Mouse (Mus musculus): Measurements from ENCODE around the gene Sctr. TPM values are rescaled to one million over a fixed set of nuclear protein-coding genes. Genes with fewer than 3 reads are reported as not detected.
"Not testable (repeated sequence)": the region's sequence is repeated elsewhere in the genome, so short reads cannot be mapped to it uniquely, and the experiment has no call there.

The Sctr gene
- polyA plus RNA-seq, 1 experiment from 2014 or later = 0.90 TPM

DNA sequence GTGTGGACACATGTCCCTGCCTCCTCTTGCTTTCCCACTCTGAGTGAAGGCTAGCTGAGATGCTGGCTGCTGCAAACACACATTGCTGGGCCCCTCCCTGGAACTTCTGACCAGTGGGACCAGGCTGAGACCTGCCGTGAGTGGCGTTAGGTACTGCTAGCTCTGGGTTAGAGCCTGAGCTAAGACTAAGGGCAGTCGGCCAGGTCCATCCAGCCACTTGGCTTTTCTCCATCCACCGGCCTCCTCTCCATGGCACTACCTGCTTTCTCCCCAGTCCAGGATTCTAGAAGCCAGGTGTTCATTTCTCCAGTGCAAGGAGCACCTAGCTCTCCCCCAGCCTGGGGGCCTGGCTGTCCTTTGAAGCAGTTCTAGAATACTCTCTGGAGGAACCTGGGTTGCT, 68.2 kb downstream of the Sctr start:
- no peak overlapping the region for H3K27ac ChIP-seq

DNA sequence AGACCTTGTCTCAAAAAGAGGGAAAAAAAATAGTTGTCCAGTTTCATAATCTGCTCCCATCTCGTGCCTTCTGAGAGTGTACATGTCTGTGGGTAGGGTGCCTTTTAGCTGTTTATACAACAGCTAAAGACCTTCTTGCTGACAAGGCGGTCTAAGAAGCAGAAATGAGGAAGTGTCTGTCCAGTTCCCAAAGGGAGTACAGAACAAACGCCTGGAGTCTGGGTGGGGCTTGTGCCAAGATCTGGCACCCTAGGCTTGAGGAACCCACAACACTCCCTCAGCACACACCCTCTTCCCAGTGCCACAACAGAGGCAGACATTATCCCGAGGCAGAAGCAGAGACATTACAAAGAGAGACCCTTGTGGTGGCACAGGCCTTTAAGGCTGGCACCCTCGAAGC, 68.8 kb downstream of the Sctr start:
- Histone ChIP-seq H3K4me3 (replicated peaks) (no peak overlapping the region), H3K9ac (no peak overlapping the region), H3K9me3 (no peaks in the 10 kb centered on the region), H3K27ac (no peak overlapping the region), H3K4me2 (replicated peaks) (no peak overlapping the region), H3K4me1 (replicated peaks) (peaks cover 20% of the 10 kb centered on the region), H3K27me3 (replicated peaks) (no peaks in the 10 kb centered on the region), H3K36me3 (no peaks in the 10 kb centered on the region)
- no peak for ATAC-seq
- WGBS = 66% methylated on average over 5 of the region's 5 CpGs

More for the DNA sequence above, 68.2 kb downstream of the Sctr start:
- Histone ChIP-seq H3K4me1 (replicated peaks) (peaks cover 24% of the 10 kb centered on the region), H3K36me3 (no peaks in the 10 kb centered on the region), H3K27me3 (replicated peaks) (no peaks in the 10 kb centered on the region), H3K4me2 (replicated peaks) (no peak overlapping the region), H3K9me3 (no peaks in the 10 kb centered on the region), H3K9ac (no peak overlapping the region), H3K4me3 (replicated peaks) (no peak overlapping the region)
- 71% methylated on average over 4 of the region's 4 CpGs for WGBS
- no peak for ATAC-seq

GRCm38 (mm10) chr1:120077746-120078410, 71.2 kb downstream of the Sctr start:
- no peak for ATAC-seq
- no peaks in the 10 kb centered on the region for H3K36me3 ChIP-seq
- peaks cover 15% of the 10 kb centered on the region for H3K4me1 ChIP-seq (replicated peaks)
- H3K27me3 ChIP-seq (replicated peaks) = no peaks in the 10 kb centered on the region
- H3K9ac ChIP-seq = no peak overlapping the region
- no peak overlapping the region for H3K4me2 ChIP-seq (replicated peaks)
- no peak overlapping the region for H3K4me3 ChIP-seq (replicated peaks)
- 31% methylated on average over 9 of the region's 9 CpGs for WGBS
- H3K9me3 ChIP-seq = no peaks in the 10 kb centered on the region
- no peak overlapping the region for H3K27ac ChIP-seq

DNA sequence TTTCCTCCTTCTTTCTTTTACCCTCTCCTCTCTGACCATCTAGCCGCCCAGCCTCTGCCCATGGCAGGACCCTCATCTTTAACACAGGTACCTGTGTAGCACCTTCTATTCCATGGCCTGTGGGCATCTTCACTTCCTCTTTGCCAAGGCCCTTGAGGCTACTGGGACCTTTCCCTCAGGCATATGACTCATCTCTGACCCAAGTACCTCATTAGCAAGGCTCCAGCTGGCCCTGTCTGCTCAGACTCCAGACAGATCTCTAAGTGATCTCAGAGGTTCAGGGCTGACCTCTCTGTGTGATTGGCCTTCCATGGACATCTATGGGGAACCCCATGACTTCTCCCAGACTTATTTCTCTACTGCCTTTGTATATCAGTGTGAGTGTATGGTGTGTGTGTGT, 73.9 kb downstream of the Sctr start:
- no peak for ATAC-seq
- no peak overlapping the region for H3K4me3 ChIP-seq (replicated peaks)
- WGBS = 88% methylated on average over 1 of the region's 1 CpGs
- H3K9me3 ChIP-seq = no peaks in the 10 kb centered on the region
- H3K4me2 ChIP-seq (replicated peaks) = no peak overlapping the region
- H3K27me3 ChIP-seq (replicated peaks) = no peaks in the 10 kb centered on the region
- H3K4me1 ChIP-seq (replicated peaks) = 0 out of 2 replicates have a peak, but pooled peaks cover 8% of the 10 kb centered on the region
- no peak overlapping the region for H3K27ac ChIP-seq
- no peak overlapping the region for H3K9ac ChIP-seq
- no peaks in the 10 kb centered on the region for H3K36me3 ChIP-seq

DNA sequence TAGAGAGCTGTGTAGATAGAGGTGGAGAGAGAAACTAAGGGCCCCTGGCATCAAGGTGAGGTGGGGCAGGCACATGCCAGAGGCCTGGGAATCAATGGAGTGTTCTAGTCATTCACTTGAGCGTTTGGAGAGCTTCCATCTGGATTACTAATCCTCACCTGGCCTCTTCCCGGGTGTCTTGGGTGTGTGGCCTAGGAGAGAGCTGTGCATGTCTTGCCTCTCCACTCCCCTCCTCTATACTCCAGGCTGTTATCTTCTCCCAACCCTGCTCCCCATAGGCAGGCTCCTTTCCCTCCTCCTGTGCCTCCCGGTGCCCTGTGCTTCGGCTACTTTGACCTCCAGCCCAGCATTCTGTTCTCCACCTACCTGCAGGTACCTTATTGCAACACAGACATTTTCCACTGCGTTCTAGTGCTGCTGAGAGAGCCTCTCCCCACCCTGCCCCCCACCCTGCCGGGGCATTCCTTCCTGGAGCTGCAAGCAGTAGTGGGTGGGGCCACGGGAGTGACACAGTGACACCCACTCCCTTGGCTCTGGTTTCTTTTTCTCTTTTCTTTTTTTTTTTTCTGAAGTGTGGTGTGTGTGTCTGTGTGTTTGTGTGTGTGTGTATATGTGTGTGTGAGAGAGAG, 76.4 kb downstream of the Sctr start:
- ATAC-seq = peak; percentile 87
- no peak overlapping the region for H3K9ac ChIP-seq
- H3K4me2 ChIP-seq (replicated peaks) = peak overlapping the region; percentile 45
- H3K36me3 ChIP-seq = no peaks in the 10 kb centered on the region
- H3K9me3 ChIP-seq = no peaks in the 10 kb centered on the region
- WGBS = 10% methylated on average over 7 of the region's 7 CpGs
- 0 out of 2 replicates have a peak, but pooled peaks cover 8% of the 10 kb centered on the region for H3K4me1 ChIP-seq (replicated peaks)
- H3K27ac ChIP-seq = peak overlapping the region; percentile 83
- no peaks in the 10 kb centered on the region for H3K27me3 ChIP-seq (replicated peaks)
- H3K4me3 ChIP-seq (replicated peaks) = no peak overlapping the region

DNA sequence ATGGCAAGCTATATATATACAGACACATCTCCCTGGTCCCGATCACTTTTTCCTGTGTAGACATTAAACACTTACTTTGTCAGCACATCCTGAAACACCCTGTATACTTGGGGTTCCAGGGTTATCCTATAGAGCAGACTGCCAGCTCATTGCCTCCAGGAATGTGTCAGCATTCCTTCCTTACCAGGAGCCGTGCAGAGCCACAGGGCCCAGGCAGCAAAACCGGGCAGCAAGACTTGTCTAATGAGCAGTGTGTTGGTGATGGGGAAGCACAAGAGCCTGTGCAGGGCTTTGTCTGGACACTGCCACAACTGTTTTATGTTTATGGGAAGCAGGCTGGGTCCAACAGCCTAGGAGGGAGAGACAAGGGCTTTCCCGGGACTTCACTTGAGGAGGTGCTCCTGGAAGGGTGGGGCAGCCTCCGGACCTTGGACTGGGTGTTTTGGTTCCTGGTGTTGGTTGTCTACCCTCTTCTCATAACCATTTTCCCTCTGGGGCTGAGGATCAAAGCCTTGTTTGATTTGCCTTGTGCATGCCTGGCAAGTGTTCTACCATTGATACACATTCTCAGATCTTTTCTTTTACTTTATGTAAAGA, 77.3 kb downstream of the Sctr start:
- H3K4me2 ChIP-seq (replicated peaks) = peak overlapping the region; percentile 45
- H3K27me3 ChIP-seq (replicated peaks) = no peaks in the 10 kb centered on the region
- H3K9me3 ChIP-seq = no peaks in the 10 kb centered on the region
- H3K4me3 ChIP-seq (replicated peaks) = no peak overlapping the region
- H3K36me3 ChIP-seq = no peaks in the 10 kb centered on the region
- H3K9ac ChIP-seq = no peak overlapping the region
- peak overlapping the region; percentile 83 for H3K27ac ChIP-seq
- WGBS = 28% methylated on average over 5 of the region's 5 CpGs
- ATAC-seq = peak; percentile 77
- H3K4me1 ChIP-seq (replicated peaks) = 0 out of 2 replicates have a peak, but pooled peaks cover 8% of the 10 kb centered on the region

DNA sequence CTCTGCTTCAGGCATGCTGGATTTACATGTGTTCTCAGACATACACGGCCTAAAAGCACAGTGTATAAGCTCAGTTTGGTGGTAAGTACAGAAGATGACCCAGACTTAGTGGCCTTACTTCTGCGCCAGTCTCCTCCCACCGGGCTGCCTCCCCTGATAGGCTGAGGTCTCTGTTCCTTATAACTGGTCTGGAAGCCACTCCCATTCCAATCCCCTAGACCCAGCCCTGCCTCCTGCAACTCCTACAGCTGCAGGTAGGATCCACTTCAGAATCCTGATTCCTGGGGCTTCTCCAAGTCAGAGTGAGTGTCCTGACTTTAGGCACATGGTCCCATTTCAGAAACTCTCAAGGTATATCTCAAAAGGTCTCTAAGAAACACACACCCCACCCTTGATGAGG, 79.0 kb downstream of the Sctr start:
- Histone ChIP-seq H3K27me3 (replicated peaks) (no peaks in the 10 kb centered on the region), H3K27ac (0 out of 2 replicates have a peak overlapping the region, but pooled peaks have one; percentile 17), H3K4me3 (replicated peaks) (no peak overlapping the region), H3K4me1 (replicated peaks) (0 out of 2 replicates have a peak, but pooled peaks cover 8% of the 10 kb centered on the region), H3K36me3 (no peaks in the 10 kb centered on the region), H3K9me3 (no peaks in the 10 kb centered on the region), H3K4me2 (replicated peaks) (no peak overlapping the region), H3K9ac (no peak overlapping the region)
- ATAC-seq = peak; percentile 18; the same call in 1 of the 2 replicates
- 54% methylated on average over 3 of the region's 3 CpGs for WGBS

DNA sequence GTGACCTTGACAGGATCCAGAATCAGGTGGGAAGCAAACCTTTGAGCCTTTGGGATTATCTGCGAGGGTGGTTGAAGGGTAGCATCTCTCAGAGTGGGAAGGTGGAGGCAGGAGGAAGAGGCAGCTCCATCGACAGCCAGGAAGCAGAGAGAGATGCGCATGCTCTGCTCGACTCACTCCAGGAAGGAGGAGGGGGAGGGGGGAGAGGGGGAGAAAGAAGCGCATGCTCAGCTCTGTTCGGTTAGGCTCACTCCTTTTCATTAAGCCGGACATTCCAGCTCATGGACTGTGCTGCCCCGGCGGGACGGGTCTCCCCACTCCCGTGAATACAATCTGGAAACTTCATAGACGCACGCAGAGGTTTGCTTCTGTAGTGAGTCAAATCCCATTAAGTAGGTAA, 80.0 kb downstream of the Sctr start:
- Histone ChIP-seq H3K27me3 (replicated peaks) (no peaks in the 10 kb centered on the region), H3K36me3 (no peaks in the 10 kb centered on the region), H3K9me3 (no peaks in the 10 kb centered on the region), H3K9ac (no peak overlapping the region), H3K4me2 (replicated peaks) (no peak overlapping the region), H3K4me3 (replicated peaks) (no peak overlapping the region), H3K27ac (no peak overlapping the region), H3K4me1 (replicated peaks) (0 out of 2 replicates have a peak, but pooled peaks cover 8% of the 10 kb centered on the region)
- no peak for ATAC-seq
- WGBS = 59% methylated on average over 13 of the region's 13 CpGs

- no peaks in the 10 kb centered on the region for H3K27me3 ChIP-seq (replicated peaks)
- no peaks in the 10 kb centered on the region for H3K36me3 ChIP-seq
- no peak overlapping the region for H3K4me3 ChIP-seq (replicated peaks)
- no peak overlapping the region for H3K27ac ChIP-seq
- H3K4me2 ChIP-seq (replicated peaks) = no peak overlapping the region
- ATAC-seq = no peak
- no peak overlapping the region for H3K9ac ChIP-seq
- 0 out of 2 replicates have a peak, but pooled peaks cover 4% of the 10 kb centered on the region for H3K4me1 ChIP-seq (replicated peaks)
- WGBS = 28% methylated on average over 5 of the region's 5 CpGs
- no peaks in the 10 kb centered on the region for H3K9me3 ChIP-seq
Observed at GRCm38 (mm10) chr1:120089180-120089579, 82.5 kb downstream of the Sctr start.

DNA sequence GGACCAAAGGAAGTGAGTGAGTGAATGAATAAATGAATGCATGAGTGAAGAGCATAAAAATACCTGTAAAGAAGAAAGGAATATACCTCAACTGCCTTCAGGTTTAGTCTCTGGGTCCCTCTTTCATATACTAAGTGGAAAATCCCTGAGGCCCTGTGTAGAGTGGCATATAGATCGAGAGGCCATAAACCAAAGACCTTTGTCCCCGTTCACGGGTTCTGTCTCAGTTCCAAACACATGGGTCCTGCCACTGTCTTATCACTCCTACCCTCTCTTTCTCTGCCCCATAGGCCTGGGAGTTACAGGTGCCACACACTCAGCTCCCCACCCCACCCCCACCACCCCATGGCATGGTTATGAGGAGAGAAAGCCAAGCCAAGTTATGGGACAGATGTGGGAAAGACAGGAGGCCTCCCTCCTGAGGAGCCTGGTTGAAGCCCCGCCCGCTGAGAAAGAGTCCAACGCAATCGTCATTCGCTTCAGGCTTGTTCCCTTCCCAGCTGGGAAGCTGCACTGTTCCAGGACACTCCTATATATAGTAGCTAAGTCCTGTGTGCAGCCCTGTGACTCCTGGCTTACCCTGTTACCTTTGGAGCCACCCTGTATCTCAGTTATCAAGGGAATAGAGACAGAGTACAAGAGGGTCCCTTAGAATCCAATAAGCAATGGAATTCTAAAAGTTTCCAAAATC, 84.3 kb downstream of the Sctr start:
- H3K4me3 ChIP-seq (replicated peaks) = no peak overlapping the region
- no peak overlapping the region for H3K4me2 ChIP-seq (replicated peaks)
- H3K27me3 ChIP-seq (replicated peaks) = no peaks in the 10 kb centered on the region
- H3K9me3 ChIP-seq = no peaks in the 10 kb centered on the region
- peak; percentile 91 for ATAC-seq
- WGBS = 55% methylated on average over 8 of the region's 8 CpGs
- peak overlapping the region; percentile 79 for H3K27ac ChIP-seq
- no peaks in the 10 kb centered on the region for H3K36me3 ChIP-seq
- no peak overlapping the region for H3K9ac ChIP-seq
- H3K4me1 ChIP-seq (replicated peaks) = no peaks in the 10 kb centered on the region

DNA sequence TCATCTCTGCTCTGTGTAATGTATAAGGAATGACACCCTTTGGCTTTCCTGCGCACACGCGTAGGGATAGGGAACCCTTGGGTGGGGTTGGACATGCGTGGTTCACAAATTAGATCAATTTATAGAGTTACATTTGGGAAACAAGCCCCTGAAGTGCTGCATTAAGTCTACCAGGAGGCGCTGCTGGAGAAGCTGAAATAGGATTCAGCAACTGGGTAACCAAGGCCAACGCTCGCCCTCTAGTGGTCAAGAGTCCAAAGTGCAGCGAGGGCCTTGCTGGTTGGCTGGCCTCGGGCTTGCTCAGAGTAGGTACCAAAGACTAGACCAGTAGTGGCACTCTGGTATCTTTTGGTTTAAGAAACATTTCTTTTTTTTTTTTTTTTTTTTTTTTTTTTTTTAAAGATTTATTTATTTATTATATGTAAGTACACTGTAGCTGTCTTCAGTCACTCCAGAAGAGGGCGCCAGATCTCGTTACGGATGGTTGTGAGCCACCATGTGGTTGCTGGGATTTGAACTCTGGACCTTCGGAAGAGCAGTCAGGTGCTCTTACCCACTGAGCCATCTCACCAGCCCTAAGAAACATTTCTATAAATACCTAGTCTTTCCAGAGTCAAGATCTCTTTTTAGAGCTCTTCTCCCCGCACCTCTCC, 86.9 kb downstream of the Sctr start:
- 64% methylated on average over 13 of the region's 14 CpGs for WGBS

DNA sequence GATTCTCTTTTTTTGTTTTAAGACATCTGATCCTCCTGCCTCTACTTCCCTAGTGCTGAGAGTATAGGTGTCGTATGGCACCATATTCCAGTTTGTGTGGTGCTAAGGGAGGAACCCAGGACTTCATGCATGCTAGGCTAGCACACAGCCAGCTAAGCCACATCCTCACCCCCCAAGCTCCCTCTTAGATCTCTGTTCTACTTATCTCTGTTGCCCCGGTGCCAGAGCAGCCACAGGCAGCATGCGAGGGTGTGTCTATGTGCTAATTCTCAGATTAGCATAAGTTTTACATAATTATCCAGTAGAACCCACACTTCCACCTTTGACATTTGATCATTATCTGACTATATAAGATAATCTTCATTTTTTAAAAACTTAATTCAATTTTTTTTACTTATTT, 88.2 kb downstream of the Sctr start:
- H3K27me3 ChIP-seq (replicated peaks) = no peaks in the 10 kb centered on the region
- no peaks in the 10 kb centered on the region for H3K4me1 ChIP-seq (replicated peaks)
- H3K4me3 ChIP-seq (replicated peaks) = no peak overlapping the region
- H3K9ac ChIP-seq = no peak overlapping the region
- H3K9me3 ChIP-seq = no peaks in the 10 kb centered on the region
- H3K27ac ChIP-seq = no peak overlapping the region
- no peak overlapping the region for H3K4me2 ChIP-seq (replicated peaks)
- ATAC-seq = no peak
- WGBS = 67% methylated on average over 3 of the region's 3 CpGs
- H3K36me3 ChIP-seq = no peaks in the 10 kb centered on the region

More for the DNA sequence above, 86.9 kb downstream of the Sctr start:
- H3K4me2 ChIP-seq (replicated peaks); H3K9me3 ChIP-seq; H3K27me3 ChIP-seq (replicated peaks); H3K9ac ChIP-seq; ATAC-seq; H3K4me3 ChIP-seq (replicated peaks); H3K27ac ChIP-seq; H3K36me3 ChIP-seq; H3K4me1 ChIP-seq (replicated peaks): not testable (repeated sequence)
